Mouse (Mus musculus): ENCODE results near the gene Srcin1.

DNA sequence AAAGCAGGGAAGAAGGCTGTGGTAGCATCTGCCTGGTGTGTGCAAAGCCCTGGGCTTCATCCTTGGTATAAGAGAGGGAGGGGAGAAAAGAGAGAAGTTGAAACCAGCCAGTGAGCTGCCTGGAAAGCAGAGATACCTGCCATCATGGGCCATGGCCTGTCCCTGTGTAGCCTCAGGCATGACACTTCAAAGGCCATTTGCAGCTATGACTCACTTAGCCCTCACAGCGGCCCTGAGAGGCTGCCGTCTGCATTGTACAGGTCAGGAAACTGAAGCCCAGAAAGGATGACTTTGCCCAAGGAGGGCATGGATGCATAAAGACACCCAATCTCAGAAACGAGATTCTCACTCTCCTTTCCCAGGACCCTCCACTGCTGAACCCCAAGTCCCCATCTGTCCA, 13.4 kb downstream of the Srcin1 start:
- TF ChIP-seq CTCF (IDR thresholded peaks at IDR 0.05; ENCODE audit: control insufficient read depth, insufficient read depth, insufficient read length) = no peak
- TF ChIP-seq MYOG (IDR thresholded peaks at IDR 0.05; ENCODE audit: control insufficient read depth, extremely low read depth, insufficient read length) = no peak
- peak; percentile 4 for TF ChIP-seq FOSL1 (IDR thresholded peaks at IDR 0.05; ENCODE audit: insufficient read depth, low read length, poor library complexity, severe bottlenecking)
- no peak for TF ChIP-seq MYOD1 (IDR thresholded peaks at IDR 0.05; ENCODE audit: control insufficient read depth, insufficient read length, low read depth)
- TF ChIP-seq CEBPB (IDR thresholded peaks at IDR 0.05; ENCODE audit: low read depth) = no peak
- TF ChIP-seq USF1 (IDR thresholded peaks at IDR 0.05; ENCODE audit: low read depth) = no peak
- TF ChIP-seq MAX (IDR thresholded peaks at IDR 0.05) = no peak

Measured in C2C12 (cell line).